In the genomic region with DNA sequence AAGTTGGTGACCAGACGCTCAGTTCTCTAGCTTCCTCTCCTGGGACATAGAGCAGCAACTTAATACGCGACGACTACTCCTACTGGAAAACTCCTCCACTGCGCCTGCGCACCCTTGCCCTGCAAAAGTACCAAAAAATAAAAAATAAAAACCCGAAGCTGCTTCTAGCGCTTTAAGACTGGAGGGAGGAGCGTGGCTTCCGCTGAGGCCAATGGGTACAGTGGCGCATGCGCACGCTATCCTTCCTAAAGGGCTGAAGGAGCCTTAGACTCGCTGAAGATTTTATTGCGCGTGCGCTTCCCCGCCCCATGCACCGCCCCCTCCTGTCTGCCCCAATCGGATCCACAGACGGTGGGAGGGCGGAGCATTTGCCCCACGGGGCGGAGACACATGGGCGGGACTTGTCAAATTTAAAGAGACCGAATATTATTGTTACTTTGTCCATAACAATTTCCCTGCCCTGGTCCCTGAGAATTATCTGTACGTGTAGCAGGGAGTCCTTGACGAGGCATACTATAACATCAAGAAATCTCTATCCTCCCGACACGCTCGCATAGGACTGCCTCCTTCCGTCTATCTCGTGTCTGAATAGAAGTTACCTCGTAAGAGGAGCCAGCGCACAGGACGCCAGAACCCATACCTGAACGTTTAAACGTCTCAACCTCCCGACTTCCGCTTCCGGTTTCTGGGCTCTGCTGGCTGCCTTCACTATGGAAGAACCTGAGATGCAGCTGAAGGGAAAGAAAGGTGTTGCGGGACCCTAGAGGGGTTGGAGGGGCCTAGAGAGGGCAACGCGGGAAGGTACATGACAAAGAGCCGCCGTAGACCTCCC, we compare ENCODE assay signal across 8 mouse cellular contexts. TPM values are rescaled to one million over a fixed set of nuclear protein-coding genes. Genes with fewer than 3 reads are reported as not detected.
DNase-seq lines count a peak whose midpoint lies in the region; ATAC-seq and TF ChIP-seq lines count a peak whose summit lies in the region.

A gene (minus strand): TSS at position 129 of the 832 bp plus-strand sequence.
A gene (plus strand): TSS at position 474 of the 832 bp plus-strand sequence.
A gene (plus strand): TSS at position 686 of the 832 bp plus-strand sequence.

- intact Hi-C loops in heart, postnatal 25 days (cut with DNase I), result no loop called here

- ATAC-seq in forebrain, embryonic 15.5 days (replicated peaks), result peak; percentile 98
- peak; percentile 93 for ATAC-seq in neutrophil, adult 5-6 weeks (ENCODE audit: extremely low read depth, insufficient number of reproducible peaks, low FRiP score, poor library complexity, severe bottlenecking)

- in situ Hi-C loops in ES-E14 (cut with MboI; ENCODE audit: low sequenced_read_pairs in 2 of 2, unreplicated experiment in 2 of 2), result no loop called here

- peak within 1 kb of the TSS; percentile 66 for H3K4me2 ChIP-seq in forebrain, embryonic 15.5 days (replicated peaks)

- H3K27ac ChIP-seq in ES-E14 (ENCODE audit: insufficient read depth, low read depth, low read length, poor library complexity, severe bottlenecking), result 0 out of 2 replicates have a peak within 1 kb of the TSS, but pooled peaks have one; percentile 65
- peak within 1 kb of the TSS; percentile 90 for H3K27ac ChIP-seq in forebrain, embryonic 15.5 days (replicated peaks)

- peak; percentile 75; the same call in 1 of the 2 replicates for TF ChIP-seq POLR2A in lung, adult 2 months (IDR thresholded peaks at IDR 0.05; ENCODE audit: borderline replicate concordance, extremely low read depth, low read depth, low read length)

- no peaks in the 10 kb centered on the region for H3K27me3 ChIP-seq in forebrain, embryonic 15.5 days

- peak within 1 kb of the TSS; percentile 98 to 99 for H3K4me3 ChIP-seq in ES-E14 (ENCODE audit: insufficient read depth in 1 of 2, low read depth in 1 of 2, low read length in 2 of 2, poor library complexity in 1 of 2, severe bottlenecking in 1 of 2)
- peak within 1 kb of the TSS; percentile 75 for H3K4me3 ChIP-seq in forebrain, embryonic 15.5 days
- peak within 1 kb of the TSS; percentile 82 for H3K4me3 ChIP-seq in lung, adult 2 months (replicated peaks; ENCODE audit: extremely low read depth, low read depth, low read length)

- peak within 1 kb of the TSS; percentile 95 for H3K9ac ChIP-seq in ES-E14 (ENCODE audit: insufficient read depth, low read depth, low read length, poor library complexity, severe bottlenecking)
- H3K9ac ChIP-seq in forebrain, embryonic 15.5 days (replicated peaks), result peak within 1 kb of the TSS; percentile 81

- under 1% methylated on average over 46 of the region's 46 CpGs for WGBS in forebrain, embryonic 15.5 days
- WGBS in lung, adult 2 months, result under 1% methylated on average over 46 of the region's 46 CpGs

- H3K9me3 ChIP-seq in ES-E14 (ENCODE audit: control insufficient read depth, insufficient read depth, low read depth, low read length), result no peaks in the 10 kb centered on the region
- no peaks in the 10 kb centered on the region for H3K9me3 ChIP-seq in forebrain, embryonic 15.5 days

- DNase-seq in ES-E14 (ENCODE audit: low read depth, low spot score), result peak; percentile 99
- DNase-seq in cerebellum, adult 11-12 months, result peak; percentile 99
- DNase-seq in heart, postnatal 25 days (ENCODE audit: low spot score), result peak; percentile 98
- peak; percentile 98 to 99 for DNase-seq in layer of hippocampus, adult 18-20 months (ENCODE audit: low spot score in 2 of 2)
- DNase-seq in lung, adult 2 months, result peak; percentile 96
- peak; percentile 99 for DNase-seq in thymus, adult 18-20 months

- H3K4me1 ChIP-seq in ES-E14 (ENCODE audit: control insufficient read depth in 2 of 2, insufficient read depth in 2 of 2, low read length in 2 of 2, poor library complexity in 1 of 2), result 0 out of 4 replicates have a peak, but pooled peaks cover 0 to 4% of the 10 kb centered on the region in 2 experiments
- peaks cover 23% of the 10 kb centered on the region for H3K4me1 ChIP-seq in forebrain, embryonic 15.5 days
- peaks cover 12% of the 10 kb centered on the region for H3K4me1 ChIP-seq in lung, adult 2 months (ENCODE audit: control insufficient read depth, insufficient read depth, low read length)

- TF ChIP-seq CTCF in lung, adult 2 months (IDR thresholded peaks at IDR 0.05; ENCODE audit: insufficient read depth, low read length), result no peak

- H3K36me3 ChIP-seq in ES-E14 (ENCODE audit: control insufficient read depth, insufficient read depth, low read length, poor library complexity, severe bottlenecking), result peaks cover 16% of the 10 kb centered on the region
- peaks cover 22% of the 10 kb centered on the region for H3K36me3 ChIP-seq in forebrain, embryonic 15.5 days

TF ChIP-seq in ES-E14, 5 proteins besides CTCF, POLR2A, EP300 and RAD21:
- TF ChIP-seq HCFC1 (IDR thresholded peaks at IDR 0.05; ENCODE audit: borderline replicate concordance, insufficient read depth, low read length) (0 out of 2 replicates have a peak, but pooled peaks have one; percentile 35), ZC3H11A (IDR thresholded peaks at IDR 0.05; ENCODE audit: borderline replicate concordance, low read depth, low read length) (no peak)

RNA-seq across cellular contexts. Expression of the first gene that starts in this region (rescaled TPM):
- total RNA-seq in ES-E14 (2012; rRNA removed), result 10.4 and 11.2 TPM in 2 replicates
- 11.5 and 13.4 TPM in 2 replicates for polyA plus RNA-seq in forebrain, embryonic 15.5 days (2015; fragmentation: Nextera tagmentation; extraction: Ambion mirVana)
- 10 to 100 TPM; 20.9 to 21.5 TPM for total RNA-seq in heart, postnatal 25 days (2021)
- 10 to 100 TPM; 16.0 to 16.4 TPM for total RNA-seq in layer of hippocampus, adult 18-20 months (2021)
- 19.0 and 28.6 TPM in 2 replicates for polyA plus RNA-seq in lung, adult 2 months (2012; rRNA removed)
- 17.1 and 18.7 TPM in 2 replicates for total RNA-seq in neutrophil, adult 5-6 weeks (2017)

RNA-seq across cellular contexts. Expression of the second gene that starts in this region (rescaled TPM):
- 30.0 and 31.2 TPM in 2 replicates for total RNA-seq in ES-E14 (2012; rRNA removed)
- polyA plus RNA-seq in forebrain, embryonic 15.5 days (2015; fragmentation: Nextera tagmentation; extraction: Ambion mirVana), result 48.4 and 50.3 TPM in 2 replicates
- 10 to 100 TPM; 21.2 to 25.5 TPM for total RNA-seq in heart, postnatal 25 days (2021)
- total RNA-seq in layer of hippocampus, adult 18-20 months (2021), result 10 to 100 TPM; 45.3 to 47.7 TPM
- polyA plus RNA-seq in lung, adult 2 months (2012; rRNA removed), result 76.5 and 79.0 TPM in 2 replicates
- total RNA-seq in neutrophil, adult 5-6 weeks (2017), result 55.7 and 63.4 TPM in 2 replicates

RNA-seq across cellular contexts. Expression of the third gene that starts in this region (rescaled TPM):
- total RNA-seq in ES-E14 (2012; rRNA removed), result 3.6 and 5.4 TPM in 2 replicates
- 0.22 and 0.23 TPM in 2 replicates for polyA plus RNA-seq in forebrain, embryonic 15.5 days (2015; fragmentation: Nextera tagmentation; extraction: Ambion mirVana)
- under 1 TPM in 1 of 2 experiments, not detected in 1; 0.31 TPM for total RNA-seq in heart, postnatal 25 days (2021)
- under 1 TPM; 0.28 to 0.57 TPM for total RNA-seq in layer of hippocampus, adult 18-20 months (2021)
- 0.31 and 0.50 TPM in 2 replicates for polyA plus RNA-seq in lung, adult 2 months (2012; rRNA removed)
- total RNA-seq in neutrophil, adult 5-6 weeks (2017), result 0.70 and 0.86 TPM in 2 replicates

Comparison
In these comparisons a context has a peak if more than half of its experiments do, and no peak if none do; other contexts are left out.
1. Peak in every context shown above with its lines: DNase-seq, ATAC-seq, H3K4me3 ChIP-seq and H3K27ac ChIP-seq.